Mouse (Mus musculus) retina, embryonic 14.5 days (tissue): ENCODE data around the gene Mertk.

ENCODE experiments used
- DNase-seq: peaks from one replicate; pipeline ENCODE4 v3.0.0-alpha.2; 2015; ENCODE audit warnings: low spot score

Mertk gene

GRCm38 (mm10) chr2:128768545-128769247 lies 69.9 kb downstream of the Mertk start:
- DNase-seq, result no peak

DNA sequence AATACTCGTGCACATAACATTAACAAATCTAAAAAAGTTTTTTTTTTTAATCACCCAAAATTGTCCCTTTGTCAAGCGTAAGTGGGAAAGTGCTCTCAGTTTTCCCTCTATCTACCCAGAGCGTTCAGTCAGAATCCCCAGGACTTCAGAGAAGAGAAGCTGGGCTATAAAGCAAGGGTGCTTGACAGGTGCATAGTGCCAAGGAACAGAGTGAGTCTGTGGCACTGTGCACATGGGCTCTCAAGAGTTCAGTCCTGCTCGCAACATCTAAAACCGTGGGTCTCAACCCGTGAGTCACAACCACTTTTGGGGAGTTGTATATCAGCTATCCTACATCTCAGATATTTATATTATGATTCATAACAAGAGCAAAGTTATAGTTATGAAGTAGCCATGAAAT lies 71.8 kb downstream of the Mertk start:
- no peak for DNase-seq

- DNase-seq, result no peak
Measured at GRCm38 (mm10) chr2:128771048-128771447, 72.3 kb downstream of the Mertk start.

DNA sequence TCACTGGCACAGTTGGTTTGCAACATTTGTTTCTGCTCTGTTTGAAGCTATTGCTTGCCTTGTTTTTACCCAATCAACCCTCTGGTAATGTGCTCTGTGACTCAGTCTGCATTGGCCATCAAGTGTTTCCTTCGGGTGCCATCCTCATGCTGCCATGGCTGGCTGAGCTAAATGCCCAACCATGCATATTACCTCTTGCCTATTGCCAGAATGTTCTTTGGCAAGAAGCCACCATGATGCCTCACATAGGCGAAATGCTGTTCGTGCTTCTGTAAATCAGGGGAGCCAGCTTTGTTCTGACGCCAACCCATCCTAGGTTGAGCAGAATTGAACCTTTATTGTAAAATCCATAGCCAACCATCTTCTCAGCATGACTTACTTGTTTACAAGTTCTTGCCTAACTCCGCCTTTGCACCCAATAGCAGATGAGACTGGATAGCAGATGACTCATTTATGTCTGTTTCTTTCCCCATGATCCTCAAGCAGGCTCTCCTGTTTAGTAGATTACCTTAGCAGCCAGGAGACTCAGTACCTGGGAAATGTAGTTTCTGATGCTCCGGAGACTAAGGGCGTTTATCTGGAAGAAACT lies 73.1 kb downstream of the Mertk start:
- no peak for DNase-seq

- no peak for DNase-seq
Measured at GRCm38 (mm10) chr2:128782231-128782630, 83.5 kb downstream of the Mertk start.

- no peak for DNase-seq
Measured at GRCm38 (mm10) chr2:128783660-128784345, 85.0 kb downstream of the Mertk start.

- no peak for DNase-seq
Measured at GRCm38 (mm10) chr2:128784814-128785213, 86.1 kb downstream of the Mertk start.

DNA sequence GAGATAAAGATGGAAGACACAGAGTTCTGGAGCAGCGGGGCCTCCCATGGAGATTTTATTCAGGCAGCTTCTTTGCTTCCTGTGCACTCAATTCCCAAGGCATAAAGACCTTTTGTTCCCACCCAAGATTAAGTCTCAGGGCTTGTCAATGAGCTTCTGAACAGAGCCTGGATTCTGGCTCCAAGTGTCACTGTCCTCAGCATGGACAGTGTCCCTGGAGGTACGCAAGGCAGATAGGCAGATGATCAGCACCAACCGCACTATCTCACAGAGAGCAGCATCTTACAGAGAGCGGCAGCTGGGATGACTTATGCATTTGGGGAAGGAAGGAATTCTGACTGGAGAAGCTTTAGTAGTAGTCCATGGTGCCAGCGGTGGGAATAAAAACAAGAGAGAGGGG lies 87.6 kb downstream of the Mertk start:
- no peak for DNase-seq

- DNase-seq, result no peak
Measured at GRCm38 (mm10) chr2:128786795-128787194, 88.0 kb downstream of the Mertk start.

DNA sequence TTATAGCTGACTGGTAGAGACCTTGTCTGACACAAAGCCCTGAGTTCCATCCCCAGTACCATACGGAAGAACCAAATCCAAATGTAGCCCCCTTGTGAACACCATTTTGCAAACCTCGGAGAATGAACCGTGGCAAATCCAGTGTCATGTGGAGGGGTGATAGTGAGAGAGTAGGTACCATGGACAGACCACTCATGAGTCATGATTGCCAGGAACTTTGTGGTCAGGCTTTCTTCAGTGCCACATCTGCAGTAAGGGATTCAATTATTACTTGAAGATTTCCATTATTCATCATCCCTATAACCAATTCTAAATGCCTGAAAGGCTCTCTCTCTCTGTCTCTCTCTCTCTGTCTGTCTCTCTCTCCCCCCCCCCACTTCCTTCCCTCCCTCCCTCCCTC lies 89.0 kb downstream of the Mertk start:
- no peak for DNase-seq

DNA sequence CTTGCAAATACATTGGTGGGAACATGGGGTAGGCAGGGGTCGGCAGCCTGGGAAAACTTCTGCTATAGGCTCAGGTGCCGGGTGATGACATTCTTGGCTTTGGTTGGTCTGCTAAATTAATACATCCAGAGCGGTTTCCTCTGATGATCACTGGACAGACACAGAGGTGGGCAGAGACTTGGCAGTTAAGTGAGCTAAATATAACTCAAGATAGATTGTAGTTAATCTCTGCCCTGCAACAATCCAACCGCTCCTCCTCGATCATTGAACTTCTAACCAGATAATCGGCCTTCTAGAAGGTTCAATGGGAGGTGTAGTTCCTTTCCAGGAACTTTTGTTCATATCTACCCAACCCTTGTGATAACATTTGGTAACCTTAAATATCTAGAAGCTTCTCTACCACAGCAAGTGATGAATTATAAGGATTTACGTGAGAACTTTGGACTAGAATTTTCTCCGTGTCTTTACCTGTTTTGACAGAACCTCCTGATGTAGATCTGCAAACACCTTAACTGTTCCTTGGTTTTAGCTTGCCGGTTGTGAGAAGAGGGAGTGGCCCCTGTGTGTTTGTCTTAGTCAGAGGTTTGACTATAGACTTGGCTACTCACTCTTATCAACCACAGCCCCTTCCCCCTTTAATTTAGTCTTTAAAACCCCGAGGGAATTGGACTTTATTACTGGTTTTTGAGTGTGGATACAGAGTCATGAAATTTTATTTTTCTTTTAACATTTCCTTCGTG lies 92.3 kb downstream of the Mertk start:
- DNase-seq, result no peak

DNA sequence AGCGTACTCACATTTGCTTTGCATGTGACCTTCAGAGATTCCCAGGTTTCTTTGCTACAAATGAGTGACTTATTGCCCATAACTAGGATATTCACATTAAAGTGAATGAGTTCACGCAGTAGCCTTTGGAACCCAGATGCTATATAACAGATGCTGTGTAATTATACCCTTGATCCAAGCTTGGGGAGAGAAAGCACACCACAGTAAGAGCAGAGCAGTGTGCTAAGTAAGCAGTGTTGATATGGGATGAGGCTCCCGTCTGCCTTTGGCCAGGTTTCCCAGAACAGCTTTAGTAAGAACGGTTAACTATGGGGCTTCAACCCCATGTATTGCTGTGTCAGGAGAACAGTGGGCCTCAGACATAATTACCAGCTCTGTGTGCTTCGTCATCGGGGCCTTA lies 95.2 kb downstream of the Mertk start:
- DNase-seq, result no peak

GRCm38 (mm10) chr2:128796463-128796862 lies 97.7 kb downstream of the Mertk start:
- no peak for DNase-seq

DNA sequence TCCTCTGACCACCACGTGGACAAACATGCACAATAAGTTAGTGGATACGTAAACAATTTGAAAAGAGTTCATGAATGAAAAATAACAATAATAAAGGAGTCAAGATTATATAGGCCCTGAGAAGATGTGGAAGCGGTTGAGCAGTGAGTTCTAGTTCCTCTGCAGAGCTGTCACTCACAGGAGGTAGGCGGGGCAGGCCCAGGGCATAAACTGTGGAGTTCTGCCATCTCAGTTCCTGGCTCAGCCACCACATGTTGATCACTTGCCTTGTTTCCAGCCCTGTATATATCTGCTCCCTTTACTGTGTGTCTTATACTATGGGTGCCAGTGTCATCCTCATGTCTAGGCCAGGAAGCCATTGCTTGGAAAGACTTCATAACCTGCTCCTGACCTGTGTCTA lies 104.7 kb downstream of the Mertk start:
- DNase-seq, result no peak

GRCm38 (mm10) chr2:128805341-128805740 lies 106.6 kb downstream of the Mertk start:
- no peak for DNase-seq

DNA sequence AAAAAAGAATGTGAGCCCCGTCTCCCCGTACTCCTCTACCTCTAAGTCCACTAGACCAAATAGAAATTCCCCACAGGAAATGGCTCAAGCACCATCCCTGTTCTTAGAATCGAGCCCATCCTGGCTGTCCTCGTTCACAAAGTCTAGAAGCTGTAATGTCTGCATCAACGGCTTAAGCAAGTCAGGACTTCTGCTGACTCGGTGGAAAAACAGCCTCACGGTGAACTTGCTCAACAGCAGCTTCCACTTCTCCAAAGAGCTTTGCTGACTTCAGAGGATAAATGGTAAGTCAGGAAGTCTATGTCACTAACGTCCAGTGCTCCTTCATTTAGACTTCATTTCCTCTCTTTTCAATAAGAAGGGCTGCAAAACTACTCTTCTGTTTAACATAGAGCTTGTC lies 107.8 kb downstream of the Mertk start:
- no peak for DNase-seq

- DNase-seq, result no peak
Measured at GRCm38 (mm10) chr2:128812761-128813160, 114.0 kb downstream of the Mertk start.

GRCm38 (mm10) chr2:128816311-128816710 lies 117.6 kb downstream of the Mertk start:
- DNase-seq, result no peak

DNA sequence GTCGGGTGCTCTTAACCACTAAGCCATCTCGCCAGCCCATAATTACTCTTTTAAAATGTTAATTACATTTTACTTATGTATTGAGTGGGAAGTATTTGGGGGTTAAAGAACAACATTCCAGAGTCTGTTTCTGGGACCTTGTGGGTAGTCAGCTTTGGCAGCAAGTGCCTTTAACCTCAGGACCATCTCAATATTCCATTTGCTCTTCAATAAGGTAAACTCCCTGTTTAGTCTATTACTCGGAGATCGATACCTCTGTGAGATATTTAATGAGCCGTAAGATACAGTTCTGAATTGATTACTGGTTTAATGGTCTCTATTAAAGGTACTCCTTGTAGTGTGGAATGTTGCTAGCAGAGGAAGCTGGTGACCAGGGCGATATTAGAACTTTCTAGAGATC lies 118.2 kb downstream of the Mertk start:
- DNase-seq, result no peak

- peak; percentile 90 for DNase-seq
Measured at GRCm38 (mm10) chr2:128817387-128817785, 118.6 kb downstream of the Mertk start.

GRCm38 (mm10) chr2:128817786-128818681 lies 119.3 kb downstream of the Mertk start, which contains the start of gene Tmem87b:
TSS of gene Tmem87b (plus strand) at chr2:128818118.
- DNase-seq, result peak; percentile 97
